Mouse (Mus musculus) MEL (cell line): ENCODE measurements around the gene Hmg20a. TPM values are rescaled to one million over a fixed set of nuclear protein-coding genes. Genes with fewer than 3 reads are reported as not detected.

Experiments used
- DNase-seq: peaks from one replicate; pipeline ENCODE4 v3.0.0; 2011; ENCODE audit warnings: low read depth, low spot score
- H3K27ac ChIP-seq: 2 replicates; pipeline ENCODE4 v1.5.1; 2012; ENCODE audit warnings: low read depth, mild to moderate bottlenecking, control low read depth, low read length, moderate library complexity; ENCODE audit not compliant: control insufficient read depth
- H3K27me3 ChIP-seq, 2 experiments: fragments of 150-350 bp in 1 of 2; sonication (generic) in 1 of 2; 2 replicates each; pipeline ENCODE4 v1.6.1; 2012; ENCODE audit warnings: low read length in 2 of 2, mild to moderate bottlenecking in 2 of 2, improper control_type of control experiment in 1 of 2, moderate library complexity in 1 of 2; ENCODE audit not compliant: insufficient read depth in 2 of 2, control insufficient read depth in 1 of 2
- H3K36me3 ChIP-seq, 2 experiments: 2 replicates each; pipeline ENCODE4 v1.6.1; 2012 to 2014; ENCODE audit warnings: low read length in 2 of 2, improper control_type of control experiment in 1 of 2, inconsistent platforms in 1 of 2, mild to moderate bottlenecking in 1 of 2; ENCODE audit not compliant: insufficient read depth in 2 of 2, control insufficient read depth in 1 of 2
- H3K4me1 ChIP-seq, 2 experiments: fragments of 150-350 bp in 1 of 2; sonication (generic) in 1 of 2; 2 replicates each; pipeline ENCODE4 v1.6.1; 2012; ENCODE audit warnings: low read length in 2 of 2, improper control_type of control experiment in 1 of 2, mild to moderate bottlenecking in 1 of 2; ENCODE audit not compliant: insufficient read depth in 2 of 2, control insufficient read depth in 1 of 2
- H3K4me3 ChIP-seq, 2 experiments: fragments of 150-350 bp in 1 of 2; sonication (generic) in 1 of 2; 2 replicates each; pipeline ENCODE4 v1.5.1; 2012; ENCODE audit warnings: low read depth in 2 of 2, low read length in 2 of 2, mild to moderate bottlenecking in 2 of 2, moderate library complexity in 2 of 2, control low read depth in 1 of 2, improper control_type of control experiment in 1 of 2; ENCODE audit not compliant: control insufficient read depth in 1 of 2, insufficient read depth in 1 of 2
- H3K79me2 ChIP-seq: 2 replicates; pipeline ENCODE4 v1.6.1; 2012; ENCODE audit warnings: mild to moderate bottlenecking, low read length, moderate library complexity; ENCODE audit not compliant: control insufficient read depth, poor library complexity, insufficient read depth
- H3K9ac ChIP-seq: 2 replicates; pipeline ENCODE4 v1.6.1; 2012; ENCODE audit warnings: low read depth, mild to moderate bottlenecking, control low read depth, low read length, moderate library complexity; ENCODE audit not compliant: control insufficient read depth, poor library complexity, severe bottlenecking
- H3K9me3 ChIP-seq: fragments of 150-350 bp; sonication (generic); replicated peaks from 2 replicates; pipeline ENCODE4 v1.6.1; 2012; ENCODE audit warnings: mild to moderate bottlenecking, low read length, improper control_type of control experiment, moderate library complexity; ENCODE audit not compliant: insufficient read depth
- BHLHE40 ChIP-seq: IDR thresholded peaks from 2 replicates; pipeline ENCODE4 v1.6.1; 2012; ENCODE audit warnings: low read depth, mild to moderate bottlenecking, inconsistent platforms, low read length, improper control_type of control experiment, borderline replicate concordance
- CHD1 ChIP-seq: IDR thresholded peaks from 2 replicates; pipeline ENCODE4 v1.6.1; 2012; ENCODE audit warnings: low read depth, mild to moderate bottlenecking, inconsistent platforms, low read length, improper control_type of control experiment
- CTCF ChIP-seq, 3 experiments: IDR thresholded peaks in 2 of 3; conservative IDR thresholded peaks in 1 of 3; 2 replicates each; pipeline ENCODE4 v1.5.1; 2011 to 2012; ENCODE audit warnings: low read length in 3 of 3, low read depth in 2 of 3, mild to moderate bottlenecking in 2 of 3, improper control_type of control experiment in 1 of 3, inconsistent platforms in 1 of 3, mixed read lengths in 1 of 3, moderate library complexity in 1 of 3; ENCODE audit not compliant: control insufficient read depth in 1 of 3, insufficient read depth in 1 of 3, poor library complexity in 1 of 3, severe bottlenecking in 1 of 3
- E2F4 ChIP-seq: IDR thresholded peaks from 2 replicates; pipeline ENCODE4 v1.6.1; 2011; ENCODE audit warnings: low read depth, low read length, improper control_type of control experiment, borderline replicate concordance
- ELF1 ChIP-seq: IDR thresholded peaks from 2 replicates; pipeline ENCODE4 v1.6.1; 2014; ENCODE audit warnings: low read depth, mild to moderate bottlenecking, inconsistent platforms, low read length, improper control_type of control experiment, moderate library complexity
- EP300 ChIP-seq, 2 experiments: IDR thresholded peaks; 2 replicates each; pipeline ENCODE4 v1.6.1; 2011; ENCODE audit warnings: improper control_type of control experiment in 2 of 2, low read length in 2 of 2, low read depth in 1 of 2, mild to moderate bottlenecking in 1 of 2
- JUND ChIP-seq: IDR thresholded peaks from 2 replicates; pipeline ENCODE4 v1.6.1; 2011; ENCODE audit warnings: low read depth, mild to moderate bottlenecking, improper control_type of control experiment, low read length
- MAX ChIP-seq: IDR thresholded peaks from 2 replicates; pipeline ENCODE4 v1.6.1; 2011; ENCODE audit warnings: low read length, improper control_type of control experiment
- MXI1 ChIP-seq: IDR thresholded peaks from 2 replicates; pipeline ENCODE4 v1.6.1; 2011; ENCODE audit warnings: mild to moderate bottlenecking, low read depth, low read length, improper control_type of control experiment
- MYC ChIP-seq: IDR thresholded peaks from 2 replicates; pipeline ENCODE4 v1.6.1; 2011; ENCODE audit warnings: low read depth, mild to moderate bottlenecking, low read length, improper control_type of control experiment, moderate library complexity
- NELFE ChIP-seq: IDR thresholded peaks from 2 replicates; pipeline ENCODE4 v1.6.1; 2011; ENCODE audit warnings: low read depth, low read length, improper control_type of control experiment
- NRF1 ChIP-seq: IDR thresholded peaks from 2 replicates; pipeline ENCODE4 v1.6.1; 2014; ENCODE audit warnings: low read depth, mild to moderate bottlenecking, inconsistent platforms, low read length, improper control_type of control experiment, moderate library complexity; ENCODE audit not compliant: poor library complexity, insufficient read depth, severe bottlenecking
- POLR2A ChIP-seq, 2 experiments: IDR thresholded peaks; 2 replicates each; pipeline ENCODE4 v1.6.1; 2011 to 2012; ENCODE audit warnings: low read length in 2 of 2, mild to moderate bottlenecking in 2 of 2, control low read depth in 1 of 2, improper control_type of control experiment in 1 of 2, low read depth in 1 of 2, moderate library complexity in 1 of 2; ENCODE audit not compliant: control insufficient read depth in 1 of 2, insufficient read depth in 1 of 2, poor library complexity in 1 of 2
- RAD21 ChIP-seq: IDR thresholded peaks from 2 replicates; pipeline ENCODE4 v1.6.1; 2011; ENCODE audit warnings: mild to moderate bottlenecking, low read depth, low read length, improper control_type of control experiment
- SIN3A ChIP-seq: IDR thresholded peaks from 2 replicates; pipeline ENCODE4 v1.6.1; 2012; ENCODE audit warnings: low read length, improper control_type of control experiment, inconsistent platforms
- SMC3 ChIP-seq: IDR thresholded peaks from 2 replicates; pipeline ENCODE4 v1.6.1; 2011; ENCODE audit warnings: low read depth, low read length, improper control_type of control experiment
- TBP ChIP-seq: IDR thresholded peaks from 2 replicates; pipeline ENCODE4 v1.8.0; 2011; ENCODE audit warnings: low read depth, low read length, improper control_type of control experiment
- TCF12 ChIP-seq: IDR thresholded peaks from 2 replicates; pipeline ENCODE4 v1.6.1; 2014; ENCODE audit warnings: low read depth, mild to moderate bottlenecking, inconsistent platforms, low read length, improper control_type of control experiment, moderate library complexity
- UBTF ChIP-seq: IDR thresholded peaks from 2 replicates; pipeline ENCODE4 v1.6.1; 2012; ENCODE audit warnings: low read depth, mild to moderate bottlenecking, inconsistent platforms, low read length, improper control_type of control experiment, moderate library complexity, borderline replicate concordance; ENCODE audit not compliant: insufficient read depth
- USF1 ChIP-seq: IDR thresholded peaks from 2 replicates; pipeline ENCODE4 v1.6.1; 2014; ENCODE audit warnings: low read depth, mild to moderate bottlenecking, inconsistent platforms, low read length, improper control_type of control experiment, moderate library complexity
- USF2 ChIP-seq, 2 experiments: IDR thresholded peaks; 2 replicates each; pipeline ENCODE4 v1.6.1; 2011 to 2012; ENCODE audit warnings: improper control_type of control experiment in 2 of 2, low read length in 2 of 2, borderline replicate concordance in 1 of 2, inconsistent platforms in 1 of 2, low read depth in 1 of 2, mild to moderate bottlenecking in 1 of 2; ENCODE audit not compliant: insufficient read depth in 1 of 2
- ZC3H11A ChIP-seq: IDR thresholded peaks from 2 replicates; pipeline ENCODE4 v1.6.1; 2012; ENCODE audit warnings: low read depth, mild to moderate bottlenecking, inconsistent platforms, low read length, improper control_type of control experiment
- ZKSCAN1 ChIP-seq: IDR thresholded peaks from 2 replicates; pipeline ENCODE4 v1.6.1; 2012; ENCODE audit warnings: low read depth, mild to moderate bottlenecking, inconsistent platforms, low read length, improper control_type of control experiment, moderate library complexity
- ZMIZ1 ChIP-seq: IDR thresholded peaks from 2 replicates; pipeline ENCODE4 v1.6.1; 2012; ENCODE audit warnings: low read depth, mild to moderate bottlenecking, inconsistent platforms, low read length, improper control_type of control experiment, moderate library complexity
- ZNF384 ChIP-seq: IDR thresholded peaks from 2 replicates; pipeline ENCODE4 v1.6.1; 2012; ENCODE audit warnings: low read depth, mild to moderate bottlenecking, inconsistent platforms, low read length, improper control_type of control experiment
- polyA plus RNA-seq, 2 experiments: library from polyadenylated mRNA; stranded (reverse) in 1 of 2; unstranded in 1 of 2; fragments of >175 nt in 1 of 2; fragments of >200 nt in 1 of 2; gene quantifications; 2 replicates each; pipeline versions ENCODE4 v1.2.1 to v1.2.4; 2012; ENCODE audit warnings: low replicate concordance in 2 of 2, low read depth in 1 of 2; ENCODE audit not compliant: insufficient read length in 2 of 2, insufficient read depth in 1 of 2, missing spikeins in 1 of 2
- total RNA-seq: library from RNA; depleted of rRNA; stranded (reverse); fragments of 300-350 nt; gene quantifications from 2 replicates; pipeline ENCODE4 v1.2.3, GENCODE M21; 2012

The Hmg20a gene
- total and polyA plus RNA-seq, 3 experiments, result 12.6 to 23.6 TPM; not detected in 1

DNA sequence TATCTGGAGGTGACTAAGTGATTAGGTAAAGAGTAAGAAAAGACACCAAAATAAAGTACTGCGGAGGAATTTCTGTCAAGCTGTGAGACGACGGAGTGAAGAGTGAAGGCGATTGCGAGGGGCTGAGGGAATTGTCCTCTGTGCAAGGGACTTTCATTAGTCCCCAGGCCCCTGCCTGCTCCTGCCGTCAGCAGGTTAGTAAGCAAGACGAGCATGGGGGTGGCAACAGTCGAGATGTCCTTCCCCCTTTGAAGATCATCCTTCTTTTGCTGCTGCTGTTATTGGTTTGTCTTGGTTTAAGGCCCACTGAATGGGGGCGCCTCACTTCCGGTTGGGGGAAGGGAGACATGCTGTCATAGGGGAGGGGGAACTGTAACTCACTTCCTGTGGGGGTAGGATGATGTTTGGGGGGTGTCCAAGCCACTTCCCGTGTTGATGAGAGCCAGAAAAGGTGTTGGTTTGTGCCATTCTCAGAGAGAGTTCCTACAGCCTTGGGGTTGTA lies 380 bp downstream of the Hmg20a start (continued):
- TF ChIP-seq CTCF (IDR thresholded peaks at IDR 0.05 in 2 of 3, conservative IDR thresholded peaks at IDR 0.05 in 1 of 3; ENCODE audit: control insufficient read depth in 1 of 3, insufficient read depth in 1 of 3, low read depth in 2 of 3, low read length in 3 of 3, poor library complexity in 1 of 3, severe bottlenecking in 1 of 3) (no peak), EP300 (IDR thresholded peaks at IDR 0.05; ENCODE audit: low read depth in 1 of 2, low read length in 2 of 2) (peak; percentile 45 to 75; a peak in 2 of 4 replicates)
- TF ChIP-seq, all 39 proteins: peak for 21

GRCm38 (mm10) chr9:56420236-56420635 lies 1.8 kb downstream of the Hmg20a start:
- no peaks in the 10 kb centered on the region for H3K27me3 ChIP-seq
- peak overlapping the region; percentile 39; the same call in 1 of the 2 replicates for H3K9ac ChIP-seq
- H3K27ac ChIP-seq, result peak overlapping the region; percentile 16
- TF ChIP-seq MYC (peak; percentile 55; the same call in 1 of the 2 replicates), TBP (0 out of 2 replicates have a peak, but pooled peaks have one; percentile 3), JUND (no peak), MXI1 (0 out of 2 replicates have a peak, but pooled peaks have one; percentile 14)
- H3K4me1 ChIP-seq, result peaks cover 11 to 15% of the 10 kb centered on the region in 2 experiments
- no peaks in the 10 kb centered on the region for H3K9me3 ChIP-seq
- peak overlapping the region; percentile 7 to 66; a peak in 3 of 4 replicates for H3K4me3 ChIP-seq
- peaks cover 30% of the 10 kb centered on the region for H3K79me2 ChIP-seq
- H3K36me3 ChIP-seq, result peaks cover 0 to 41% of the 10 kb centered on the region in 2 experiments; a peak in 2 of 4 replicates
- peak; percentile 43 for DNase-seq

DNA sequence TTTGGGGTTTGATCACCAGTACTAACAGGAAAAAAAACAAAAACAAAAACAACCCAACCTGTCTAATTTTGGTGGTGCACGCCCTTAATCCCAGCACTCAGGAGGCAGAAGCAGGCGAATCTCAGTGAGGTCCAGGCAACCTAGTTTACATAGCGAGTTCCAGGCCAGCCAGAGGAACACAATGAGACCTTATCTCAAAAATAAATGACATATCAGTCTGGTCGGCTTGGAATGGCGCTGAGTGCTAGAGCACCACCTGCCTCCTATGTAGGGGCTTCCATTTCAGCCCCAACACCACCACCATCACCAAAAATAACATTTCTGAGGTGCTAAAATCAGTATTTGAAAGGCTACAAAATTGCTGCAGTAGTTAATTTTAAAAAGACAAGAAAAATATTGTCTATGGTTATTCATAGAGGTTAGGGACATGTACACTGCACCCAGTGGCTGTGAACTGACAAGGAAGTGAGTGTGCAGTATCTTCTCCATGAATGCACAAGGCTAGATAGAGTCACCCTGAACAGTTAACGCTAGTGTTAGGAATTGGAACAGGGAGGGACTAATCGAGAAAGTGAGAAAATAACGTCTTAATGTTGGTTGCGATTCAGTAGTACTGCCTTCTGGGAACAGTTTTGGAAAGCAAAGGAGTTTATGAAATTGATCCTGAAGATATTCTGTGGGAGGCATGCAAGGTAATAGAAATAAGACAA lies 2.6 kb downstream of the Hmg20a start:
- peak; percentile 76 for DNase-seq
- Histone ChIP-seq H3K4me3 (peak overlapping the region; percentile 20 to 66), H3K9me3 (no peaks in the 10 kb centered on the region), H3K27ac (peak overlapping the region; percentile 58), H3K79me2 (peaks cover 27% of the 10 kb centered on the region), H3K9ac (peak overlapping the region; percentile 39), H3K4me1 (peaks cover 6 to 12% of the 10 kb centered on the region in 2 experiments; a peak in 3 of 4 replicates), H3K27me3 (no peaks in the 10 kb centered on the region), H3K36me3 (peaks cover 0 to 33% of the 10 kb centered on the region in 2 experiments; a peak in 2 of 4 replicates)
- no peak for TF ChIP-seq USF1
- TF ChIP-seq NRF1, result no peak
- no peak for TF ChIP-seq BHLHE40
- TF ChIP-seq POLR2A (IDR thresholded peaks at IDR 0.05; ENCODE audit: control insufficient read depth in 1 of 2, insufficient read depth in 1 of 2, low read depth in 1 of 2, low read length in 2 of 2, poor library complexity in 1 of 2), result peak in 1 of 2 experiments; percentile 33; a peak in 1 of 4 replicates
- no peak for TF ChIP-seq MAX
- no peak for TF ChIP-seq RAD21
- no peak for TF ChIP-seq CHD1
- no peak for TF ChIP-seq MYC
- TF ChIP-seq ZC3H11A, result no peak
- TF ChIP-seq EP300 (IDR thresholded peaks at IDR 0.05; ENCODE audit: low read depth in 1 of 2, low read length in 2 of 2), result peak; percentile 31 to 33; a peak in 2 of 4 replicates
- no peak for TF ChIP-seq CTCF (IDR thresholded peaks at IDR 0.05 in 2 of 3, conservative IDR thresholded peaks at IDR 0.05 in 1 of 3; ENCODE audit: control insufficient read depth in 1 of 3, insufficient read depth in 1 of 3, low read depth in 2 of 3, low read length in 3 of 3, poor library complexity in 1 of 3, severe bottlenecking in 1 of 3)
- no peak for TF ChIP-seq TCF12
- no peak for TF ChIP-seq E2F4
- TF ChIP-seq JUND, result no peak
- no peak for TF ChIP-seq NELFE
- TF ChIP-seq ZMIZ1, result no peak
- peak; percentile 63 for TF ChIP-seq MXI1
- TF ChIP-seq ELF1, result peak; percentile 46; the same call in 1 of the 2 replicates
- no peak for TF ChIP-seq ZKSCAN1
- TF ChIP-seq UBTF, result no peak
- peak; percentile 65 for TF ChIP-seq SIN3A
- no peak for TF ChIP-seq USF2 (IDR thresholded peaks at IDR 0.05; ENCODE audit: borderline replicate concordance in 1 of 2, insufficient read depth in 1 of 2, low read depth in 1 of 2, low read length in 2 of 2)
- no peak for TF ChIP-seq ZNF384
- no peak for TF ChIP-seq SMC3
